Mouse (Mus musculus) hindbrain, embryonic 10.5 days (tissue): Measurements from ENCODE around the gene Hnrnpdl. TPM values are rescaled to one million over a fixed set of nuclear protein-coding genes. Genes with fewer than 3 reads are reported as not detected.

Experiments
- DNase-seq: peaks from one replicate; pipeline ENCODE4 v3.0.0-alpha.2; 2017; ENCODE audit warnings: low spot score
- H3K27ac ChIP-seq: fragments of 300-500 bp; sonication (generic); 2 replicates; pipeline ENCODE4 v1.5.1; 2016; ENCODE audit warnings: mild to moderate bottlenecking, moderate library complexity
- H3K27me3 ChIP-seq: fragments of 300-500 bp; sonication (generic); 2 replicates; pipeline ENCODE4 v1.6.1; 2016; ENCODE audit warnings: mild to moderate bottlenecking; ENCODE audit not compliant: poor library complexity, insufficient read depth, severe bottlenecking
- H3K36me3 ChIP-seq: fragments of 300-500 bp; sonication (generic); 2 replicates; pipeline ENCODE4 v1.6.1; 2016; ENCODE audit warnings: mild to moderate bottlenecking, moderate library complexity
- H3K4me1 ChIP-seq: fragments of 300-500 bp; sonication (generic); replicated peaks from 2 replicates; pipeline ENCODE4 v1.6.1; 2016; ENCODE audit warnings: mild to moderate bottlenecking
- H3K4me3 ChIP-seq: fragments of 300-500 bp; sonication (generic); 2 replicates; pipeline ENCODE4 v1.5.1; 2016; ENCODE audit warnings: mild to moderate bottlenecking, moderate library complexity
- H3K9me3 ChIP-seq: fragments of 300-500 bp; sonication (generic); 2 replicates; pipeline ENCODE4 v1.6.1; 2016; ENCODE audit warnings: mild to moderate bottlenecking, moderate library complexity
- WGBS: fragments of 180-500 bp; shearing (Covaris S2); methylation state at CpG from one replicate; pipeline ENCODE4 v1.1.7; 2016; 5-methylcytosine and 5-hydroxymethylcytosine counted together
- polyA plus RNA-seq: library from polyadenylated mRNA; unstranded; fragments of >200 nt; fragmentation: Nextera tagmentation; extraction: Ambion mirVana; gene quantifications from 2 replicates; pipeline ENCODE4 v1.2.1, GENCODE M21; 2016

The Hnrnpdl gene
- polyA plus RNA-seq, 1 experiment from 2014 or later: 193 TPM

DNA sequence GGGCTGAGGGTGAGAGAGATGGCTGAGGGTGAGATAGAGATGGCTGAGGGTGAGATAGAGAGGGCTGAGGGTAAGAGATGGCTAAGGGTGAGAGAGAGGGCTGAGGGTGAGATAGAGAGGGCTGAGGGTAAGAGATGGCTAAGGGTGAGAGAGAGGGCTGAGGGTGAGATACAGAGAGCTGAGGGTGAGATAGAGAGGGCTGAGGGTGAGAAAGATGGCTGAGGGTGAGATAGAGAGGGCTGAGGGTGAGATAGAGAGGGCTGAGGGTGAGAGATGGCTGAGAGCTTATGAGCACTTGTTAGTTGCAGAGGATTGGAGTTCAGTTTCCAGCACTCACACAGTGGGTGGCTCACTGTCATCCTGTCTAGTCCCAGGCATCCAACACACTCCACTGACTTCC is 19.4 kb downstream of the Hnrnpdl start:
- H3K27me3 ChIP-seq: no peaks in the 10 kb centered on the region
- H3K9me3 ChIP-seq: no peaks in the 10 kb centered on the region
- H3K27ac ChIP-seq: no peak overlapping the region
- H3K4me3 ChIP-seq: no peak overlapping the region
- no peak for DNase-seq
- H3K4me1 ChIP-seq: no peaks in the 10 kb centered on the region
- no peaks in the 10 kb centered on the region for H3K36me3 ChIP-seq

DNA sequence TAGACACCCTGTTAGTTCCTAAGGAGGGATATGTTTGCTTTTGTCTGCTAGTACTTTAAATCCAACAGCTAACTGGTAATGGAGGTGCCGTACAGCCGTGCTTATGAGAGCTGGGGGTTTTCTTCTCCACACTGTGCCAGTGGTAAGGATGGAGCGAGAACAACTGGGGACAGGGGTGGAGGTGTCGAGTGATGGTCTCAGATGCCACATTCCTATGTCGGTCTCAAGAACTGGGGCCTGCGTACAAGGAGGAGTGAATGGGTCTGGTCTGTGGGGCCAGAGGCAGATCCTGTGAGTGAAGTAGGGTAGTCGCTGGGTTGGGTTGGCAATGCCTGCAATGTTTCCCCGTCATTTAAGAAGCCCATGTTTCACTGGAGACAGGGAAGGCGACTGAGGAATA is 26.9 kb downstream of the Hnrnpdl start:
- Histone ChIP-seq H3K4me1 (no peaks in the 10 kb centered on the region), H3K9me3 (0 out of 2 replicates have a peak, but pooled peaks cover 3% of the 10 kb centered on the region), H3K4me3 (no peak overlapping the region), H3K27me3 (no peaks in the 10 kb centered on the region), H3K27ac (no peak overlapping the region), H3K36me3 (no peaks in the 10 kb centered on the region)
- DNase-seq: no peak
- WGBS: 83% methylated on average over 9 of the region's 9 CpGs

- WGBS: 57% methylated on average over 3 of the region's 3 CpGs
- no peak for DNase-seq
- Histone ChIP-seq H3K36me3 (no peaks in the 10 kb centered on the region), H3K27me3 (no peaks in the 10 kb centered on the region), H3K4me3 (no peak overlapping the region), H3K4me1 (no peaks in the 10 kb centered on the region), H3K27ac (no peak overlapping the region), H3K9me3 (no peaks in the 10 kb centered on the region)
Measured at GRCm38 (mm10) chr5:100008485-100008884, 31.0 kb downstream of the Hnrnpdl start.

GRCm38 (mm10) chr5:100007040-100007375 is 32.5 kb downstream of the Hnrnpdl start:
- no peaks in the 10 kb centered on the region for H3K36me3 ChIP-seq
- no peaks in the 10 kb centered on the region for H3K27me3 ChIP-seq
- no peaks in the 10 kb centered on the region for H3K4me1 ChIP-seq
- H3K9me3 ChIP-seq: no peaks in the 10 kb centered on the region
- no peak overlapping the region for H3K27ac ChIP-seq
- DNase-seq: no peak
- WGBS: 79% methylated on average over 4 of the region's 4 CpGs
- no peak overlapping the region for H3K4me3 ChIP-seq

GRCm38 (mm10) chr5:100006324-100007039 is 33.0 kb downstream of the Hnrnpdl start:
- WGBS: 84% methylated on average over 4 of the region's 4 CpGs
- no peak for DNase-seq
- no peaks in the 10 kb centered on the region for H3K27me3 ChIP-seq

GRCm38 (mm10) chr5:100005896-100006295 is 33.6 kb downstream of the Hnrnpdl start:
- H3K27me3 ChIP-seq: no peaks in the 10 kb centered on the region
- no peak overlapping the region for H3K27ac ChIP-seq
- WGBS: 82% methylated on average over 6 of the region's 6 CpGs

More at GRCm38 (mm10) chr5:100006324-100007039, 33.0 kb downstream of the Hnrnpdl start:
- no peaks in the 10 kb centered on the region for H3K36me3 ChIP-seq
- H3K9me3 ChIP-seq: no peaks in the 10 kb centered on the region
- no peak overlapping the region for H3K4me3 ChIP-seq
- no peaks in the 10 kb centered on the region for H3K4me1 ChIP-seq
- H3K27ac ChIP-seq: no peak overlapping the region

GRCm38 (mm10) chr5:100005431-100005830 is 34.0 kb downstream of the Hnrnpdl start:
- H3K9me3 ChIP-seq: no peaks in the 10 kb centered on the region
- H3K27ac ChIP-seq: no peak overlapping the region
- no peaks in the 10 kb centered on the region for H3K36me3 ChIP-seq
- H3K4me3 ChIP-seq: no peak overlapping the region
- no peaks in the 10 kb centered on the region for H3K27me3 ChIP-seq
- no peak for DNase-seq
- H3K4me1 ChIP-seq: peaks cover 8% of the 10 kb centered on the region
- 71% methylated on average over 3 of the region's 3 CpGs for WGBS

More at GRCm38 (mm10) chr5:100005896-100006295, 33.6 kb downstream of the Hnrnpdl start:
- Histone ChIP-seq H3K4me1 (peaks cover 3% of the 10 kb centered on the region), H3K4me3 (no peak overlapping the region), H3K9me3 (no peaks in the 10 kb centered on the region), H3K36me3 (no peaks in the 10 kb centered on the region)
- DNase-seq: no peak

DNA sequence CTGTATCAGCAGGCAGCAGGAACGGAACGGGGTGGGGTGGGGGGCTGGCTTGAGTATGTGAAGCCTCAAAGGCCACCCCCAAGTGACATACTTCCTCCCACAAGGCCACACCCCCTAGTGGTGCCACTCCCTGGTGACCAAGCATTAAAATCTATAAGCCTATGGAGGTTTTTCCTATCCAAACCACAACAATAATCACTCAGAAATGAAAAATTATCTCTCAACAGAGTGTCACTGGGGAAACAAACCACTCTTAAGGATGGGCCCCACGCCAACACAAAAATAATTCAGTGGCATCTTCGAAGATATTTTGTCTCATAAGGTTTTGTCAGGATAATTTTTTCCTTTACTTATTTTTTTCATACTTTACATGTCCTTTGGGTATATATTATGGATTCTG is 35.6 kb downstream of the Hnrnpdl start:
- Histone ChIP-seq H3K36me3 (no peaks in the 10 kb centered on the region), H3K4me1 (peaks cover 8% of the 10 kb centered on the region), H3K27ac (no peak overlapping the region), H3K4me3 (no peak overlapping the region), H3K9me3 (no peaks in the 10 kb centered on the region), H3K27me3 (no peaks in the 10 kb centered on the region)
- DNase-seq: no peak
- 83% methylated on average over 4 of the region's 4 CpGs for WGBS

- H3K4me1 ChIP-seq: peaks cover 8% of the 10 kb centered on the region
- H3K27me3 ChIP-seq: no peaks in the 10 kb centered on the region
- peaks cover 3% of the 10 kb centered on the region; the same call in 1 of the 2 replicates for H3K9me3 ChIP-seq
- H3K4me3 ChIP-seq: no peak overlapping the region
- DNase-seq: no peak
- no peaks in the 10 kb centered on the region for H3K36me3 ChIP-seq
- no peak overlapping the region for H3K27ac ChIP-seq
- WGBS: 48% methylated on average over 8 of the region's 8 CpGs
Measured at GRCm38 (mm10) chr5:100000500-100000899, 39.0 kb downstream of the Hnrnpdl start.

DNA sequence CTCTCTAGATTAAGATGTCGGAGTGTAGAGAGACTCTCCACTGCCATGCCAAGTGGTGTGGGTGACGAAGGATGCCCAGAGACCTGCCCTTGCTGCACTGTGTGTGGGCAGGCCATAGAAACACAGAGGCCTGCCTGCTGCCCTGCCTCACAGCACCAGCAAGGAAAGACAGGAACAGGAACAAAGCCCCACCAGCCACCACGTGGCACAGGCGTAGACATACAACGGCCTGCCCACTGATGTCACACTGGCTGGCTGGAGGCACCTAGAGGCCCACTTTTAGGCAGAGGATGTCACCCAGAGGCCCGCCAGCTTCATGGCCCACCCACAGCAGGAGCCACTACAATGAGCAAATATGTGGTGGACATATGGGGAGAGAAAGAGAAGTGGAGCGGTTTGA is 39.4 kb downstream of the Hnrnpdl start:
- no peak for DNase-seq
- Histone ChIP-seq H3K27ac (no peak overlapping the region), H3K9me3 (peaks cover 3% of the 10 kb centered on the region; the same call in 1 of the 2 replicates), H3K4me1 (peaks cover 8% of the 10 kb centered on the region), H3K4me3 (no peak overlapping the region), H3K27me3 (no peaks in the 10 kb centered on the region), H3K36me3 (no peaks in the 10 kb centered on the region)
- 81% methylated on average over 7 of the region's 7 CpGs for WGBS

GRCm38 (mm10) chr5:99994680-99995079 is 44.8 kb downstream of the Hnrnpdl start:
- no peak overlapping the region for H3K27ac ChIP-seq
- no peak for DNase-seq
- peaks cover 3% of the 10 kb centered on the region; the same call in 1 of the 2 replicates for H3K9me3 ChIP-seq
- no peak overlapping the region for H3K4me3 ChIP-seq
- no peaks in the 10 kb centered on the region for H3K36me3 ChIP-seq
- 97% methylated on average over 3 of the region's 3 CpGs for WGBS
- no peaks in the 10 kb centered on the region for H3K4me1 ChIP-seq
- H3K27me3 ChIP-seq: no peaks in the 10 kb centered on the region

- no peaks in the 10 kb centered on the region for H3K4me1 ChIP-seq
- no peak overlapping the region for H3K27ac ChIP-seq
- no peak for DNase-seq
- no peaks in the 10 kb centered on the region for H3K36me3 ChIP-seq
- 71% methylated on average over 3 of the region's 3 CpGs for WGBS
- peaks cover 3% of the 10 kb centered on the region; the same call in 1 of the 2 replicates for H3K9me3 ChIP-seq
- H3K27me3 ChIP-seq: no peaks in the 10 kb centered on the region
- H3K4me3 ChIP-seq: no peak overlapping the region
Measured at GRCm38 (mm10) chr5:99994166-99994565, 45.3 kb downstream of the Hnrnpdl start.
